Mouse (Mus musculus) B cell, adult 2 months (primary cell): ENCODE measurements around the gene Serpina3n.
"Not testable (repeated sequence)": the region's sequence is repeated elsewhere in the genome, so short reads cannot be mapped to it uniquely, and the experiment has no call there.

Experiments
- DNase-seq, 2 experiments: peaks; one replicate each; pipeline ENCODE4 v3.0.0; 2022

Serpina3n gene

DNA sequence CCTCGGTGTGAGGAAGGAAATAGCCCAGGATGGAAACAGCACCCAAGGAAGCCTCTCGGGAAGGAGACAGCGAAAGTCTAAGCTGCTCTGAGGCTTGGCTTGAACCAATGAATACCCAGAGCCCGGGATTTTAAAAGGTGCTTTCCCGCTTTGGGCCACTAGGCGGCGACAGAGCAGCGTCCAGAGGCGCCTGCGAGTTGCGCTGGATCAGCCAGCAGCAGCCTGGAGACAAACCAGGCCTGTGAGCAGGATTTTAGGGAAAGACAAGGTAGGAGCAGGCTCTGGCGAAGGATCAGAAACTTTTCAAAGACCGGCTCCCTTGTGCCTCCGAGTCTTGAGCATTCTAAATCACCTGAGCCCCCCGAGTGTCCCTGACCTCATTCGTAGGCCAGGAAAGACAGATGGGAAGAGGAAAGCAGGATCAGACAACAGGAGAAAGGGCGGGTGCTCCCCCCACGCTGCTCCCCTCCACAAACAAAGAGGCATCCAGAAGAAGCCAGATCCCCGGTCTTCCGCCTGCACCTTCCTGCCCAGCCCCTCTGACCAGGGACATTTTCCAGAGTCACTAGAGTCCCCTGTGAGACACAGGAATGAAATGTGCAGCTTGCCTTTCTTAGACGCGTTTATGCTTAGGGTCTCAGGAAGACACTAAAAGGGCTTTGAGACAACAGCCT is 33.7 kb downstream of the Serpina3n start:
- DNase-seq, result peak; percentile 58 to 63

DNA sequence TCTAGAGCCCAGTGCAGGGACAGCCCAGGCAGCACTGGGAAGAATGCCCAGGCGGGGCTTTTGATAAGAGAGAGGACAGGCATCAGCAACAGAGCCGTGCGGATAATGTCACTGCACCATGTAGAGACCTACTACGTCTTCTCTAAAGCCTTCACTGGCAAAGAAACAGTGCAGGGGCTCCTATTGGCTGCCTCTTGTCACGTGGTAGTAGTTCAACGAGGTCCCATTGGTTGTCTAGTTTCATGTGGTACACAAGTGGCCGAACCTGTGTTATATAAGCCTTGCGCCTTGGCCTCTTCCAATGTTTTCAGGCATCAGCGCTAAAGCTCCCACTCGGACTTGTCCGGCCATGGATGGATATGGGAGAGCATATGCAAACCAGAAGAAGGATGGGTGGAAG is 37.2 kb downstream of the Serpina3n start:
- DNase-seq, result no peak

DNA sequence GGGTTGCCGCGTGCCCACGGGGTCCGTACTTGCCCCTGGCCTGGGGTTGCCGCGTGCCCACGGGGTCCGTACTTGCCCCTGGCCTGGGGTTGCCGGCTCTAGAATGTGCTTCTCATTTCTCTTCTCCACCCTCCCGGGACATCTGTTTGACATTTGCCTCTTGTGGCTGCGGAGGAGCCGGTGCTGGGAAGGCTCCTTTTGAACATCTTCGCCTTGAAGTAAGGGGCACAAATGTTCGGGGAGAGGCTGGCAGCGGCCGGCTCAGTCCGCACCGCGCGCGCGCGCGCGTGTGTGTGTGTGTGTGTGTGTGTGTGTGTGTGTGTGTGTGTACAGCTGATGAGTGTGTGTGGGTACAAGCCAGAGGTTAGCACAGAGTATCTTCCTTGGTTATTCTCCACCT is 40.5 kb downstream of the Serpina3n start:
- not testable (repeated sequence) for DNase-seq

DNA sequence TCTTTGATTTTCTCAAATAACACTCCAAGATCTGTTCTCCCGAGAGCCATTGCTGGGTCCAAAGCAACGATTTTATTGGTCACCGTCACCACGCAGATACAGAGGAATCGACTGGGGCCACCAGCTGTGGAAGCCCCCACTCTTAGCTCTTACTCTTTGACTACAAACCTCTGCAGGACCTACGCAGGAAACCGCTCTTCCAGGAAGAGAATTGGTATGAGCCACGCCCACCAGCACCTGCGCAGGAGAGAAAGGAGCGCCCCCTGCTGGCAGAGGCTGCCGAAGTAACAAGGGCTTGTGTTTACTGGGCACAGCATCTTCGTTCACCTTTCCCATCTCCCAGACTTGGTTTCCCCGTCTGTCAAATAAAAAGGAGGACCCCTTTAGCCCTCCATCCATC is 41.6 kb downstream of the Serpina3n start:
- DNase-seq, result peak; percentile 48

DNA sequence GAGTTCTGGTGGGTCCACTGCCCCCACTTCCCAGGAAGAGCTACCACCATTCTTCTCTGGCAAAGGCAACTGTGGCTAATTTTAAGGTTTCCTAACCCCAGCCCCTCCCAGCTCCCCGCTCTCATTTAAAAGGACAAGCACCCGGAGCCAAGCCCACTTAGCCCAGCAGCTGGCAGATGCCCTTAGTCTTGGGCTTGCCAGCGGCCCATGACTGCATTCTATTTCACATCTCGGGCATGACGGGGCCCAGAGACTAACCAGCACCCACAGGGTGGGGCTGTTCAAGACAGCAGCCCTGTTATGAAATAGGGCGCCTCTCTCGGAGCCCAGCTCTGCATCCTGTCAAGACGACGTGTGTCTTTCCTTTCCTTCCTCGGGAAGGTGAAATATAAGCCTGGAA is 43.7 kb downstream of the Serpina3n start:
- DNase-seq, result no peak

DNA sequence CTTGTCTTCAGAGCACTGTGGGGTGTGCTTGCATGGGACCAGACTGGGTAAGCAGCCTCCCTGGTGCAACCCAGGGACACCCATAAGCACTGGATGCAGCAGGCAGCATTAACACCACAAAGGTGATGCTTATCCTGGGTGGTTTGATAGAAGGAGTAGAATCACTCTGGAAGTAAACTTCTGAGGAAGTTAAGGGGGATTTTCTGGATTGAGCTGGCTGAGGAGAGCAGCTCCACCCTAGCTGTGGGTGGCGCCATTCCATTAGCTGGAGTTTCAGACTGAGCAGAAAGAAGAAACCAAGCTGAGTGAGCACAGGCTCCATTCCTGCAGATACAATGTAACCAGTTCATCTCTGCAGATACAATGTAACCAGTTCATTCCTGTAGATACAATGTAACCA is 46.5 kb downstream of the Serpina3n start:
- no peak for DNase-seq

DNA sequence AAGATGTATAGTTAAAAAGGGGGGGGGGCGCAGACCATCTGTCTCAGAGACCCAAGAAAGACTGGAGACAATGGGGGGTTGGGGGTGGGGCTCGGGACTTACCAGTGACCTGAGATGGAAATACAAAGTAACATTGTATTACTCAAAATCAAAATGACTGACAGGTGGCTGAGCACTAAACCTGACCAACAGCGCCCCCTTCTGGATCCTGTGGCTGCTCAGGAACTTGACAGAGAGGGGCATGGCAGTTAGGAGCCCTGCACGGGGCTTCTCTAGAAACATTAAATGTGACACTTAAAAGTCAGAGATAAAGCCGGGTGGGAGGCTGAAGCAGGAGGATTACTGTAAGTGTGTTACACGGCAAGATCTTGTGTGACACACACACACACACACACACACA is 52.8 kb downstream of the Serpina3n start:
- DNase-seq, result no peak

DNA sequence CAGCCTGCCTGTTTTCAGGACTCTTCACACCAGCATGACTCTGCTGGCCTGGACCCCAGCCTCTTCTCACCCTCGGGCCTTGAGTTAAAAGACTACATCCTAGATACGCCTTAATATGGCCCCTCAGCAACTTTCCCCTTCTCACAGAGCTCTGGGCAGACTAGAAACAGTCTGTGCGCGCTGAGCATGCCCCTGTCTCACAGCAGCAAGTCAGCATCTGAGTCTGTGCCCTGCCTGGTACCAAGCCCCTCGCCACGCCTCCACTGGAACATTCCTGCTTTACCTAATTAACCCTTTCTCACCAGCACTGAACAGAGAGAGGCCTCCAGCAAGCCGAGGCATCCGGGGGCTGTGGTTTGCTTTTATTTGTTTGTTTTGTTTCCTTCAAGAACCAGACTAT is 54.8 kb downstream of the Serpina3n start:
- DNase-seq, result no peak
